Mouse (Mus musculus): Measurements from ENCODE around the gene Patl2.
"Not testable (repeated sequence)": the region's sequence is repeated elsewhere in the genome, so short reads cannot be mapped to it uniquely, and the experiment has no call there.

DNA sequence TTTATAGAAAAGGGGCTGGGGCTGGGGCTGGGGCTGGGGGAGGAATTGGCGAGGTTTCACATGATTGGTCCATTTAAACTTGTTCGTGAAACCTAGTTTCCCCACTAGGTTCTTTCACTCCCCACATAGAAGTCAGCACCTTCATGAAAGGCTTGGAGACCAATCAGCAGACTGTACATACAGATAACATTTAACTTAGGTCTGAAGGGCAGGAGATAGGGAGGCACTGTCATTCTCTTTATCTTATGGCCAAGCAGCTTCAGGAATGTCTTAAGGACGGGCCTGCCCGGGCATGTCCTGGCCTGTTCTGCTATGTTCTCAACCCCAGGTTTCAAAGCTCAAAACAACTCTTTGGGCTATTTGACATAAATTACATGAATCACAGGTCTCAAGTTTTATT is 31.1 kb upstream of the Patl2 start:
- not testable (repeated sequence) for TF ChIP-seq CTCF, EP300 (IDR thresholded peaks at IDR 0.05; ENCODE audit: low read depth)

All from heart, postnatal 0 days (tissue).